In genomic region chr2:48730780-48731179, GRCm38 (mm10) we compare ENCODE assay signal across 14 mouse cellular contexts.
DNase-seq lines count a peak whose midpoint lies in the region; TF ChIP-seq lines count a peak whose summit lies in the region.
"Had no signal": no experiment of that assay in that cellular context is flagged by ENCODE, and none has a peak within 500 bp of the region (broad histone marks: within the 10 kb centered on the region; RNA-seq: fewer than 3 reads in every experiment).

No protein-coding gene starts in this region.

- intact Hi-C loops in gastrocnemius, adult 2 months (cut with DNase I) = no loop called here

- no peaks in the 10 kb centered on the region for H3K36me3 ChIP-seq in liver, adult 2 months (ENCODE audit: control insufficient read depth, insufficient read depth, low read length)
- H3K36me3 ChIP-seq: hindbrain, embryonic 10.5 days; intestine, embryonic 15.5 days; limb, embryonic 10.5 days had no signal

- no peaks in the 10 kb centered on the region for H3K79me2 ChIP-seq in liver, adult 2 months (ENCODE audit: control insufficient read depth, insufficient read depth, low read length)

- no peak for TF ChIP-seq CTCF in gastrocnemius, adult 2 months (IDR thresholded peaks at IDR 0.05)
- no peak for TF ChIP-seq CTCF in liver, adult 2 months (IDR thresholded peaks at IDR 0.05; ENCODE audit: low read depth, low read length)

- no peak overlapping the region; the same call in none of the 2 replicates for H3K27ac ChIP-seq in gastrocnemius, adult 2 months
- no peak overlapping the region; the same call in 1 of the 2 replicates for H3K27ac ChIP-seq in liver, adult 2 months (replicated peaks; ENCODE audit: insufficient read depth, low read depth, low read length)
- H3K27ac ChIP-seq: hindbrain, embryonic 10.5 days; intestine, embryonic 15.5 days; limb, embryonic 10.5 days had no signal

- H3K4me1 ChIP-seq in liver, adult 2 months (ENCODE audit: control insufficient read depth, insufficient read depth, low read length) = no peaks in the 10 kb centered on the region; the same call in 1 of the 2 replicates
- H3K4me1 ChIP-seq: hindbrain, embryonic 10.5 days; intestine, embryonic 15.5 days; limb, embryonic 10.5 days had no signal

- no peak for TF ChIP-seq POLR2A in liver, adult 2 months (IDR thresholded peaks at IDR 0.05; ENCODE audit: extremely low read depth, insufficient read depth, low read length)

- no peaks in the 10 kb centered on the region for H3K27me3 ChIP-seq in liver, adult 2 months (ENCODE audit: control insufficient read depth, insufficient read depth, low read length)
- H3K27me3 ChIP-seq: intestine, embryonic 15.5 days had no signal

- H3K9ac ChIP-seq in liver, adult 2 months (ENCODE audit: low read depth, low read length) = no peak overlapping the region
- H3K9ac ChIP-seq: intestine, embryonic 15.5 days; liver, postnatal 0 days had no signal

- 59% methylated on average over 8 of the region's 8 CpGs for WGBS in liver, adult 2 months

- peak overlapping the region; percentile 35 for H3K4me3 ChIP-seq in gastrocnemius, adult 2 months
- no peak overlapping the region for H3K4me3 ChIP-seq in liver, adult 2 months (ENCODE audit: insufficient read depth, low read depth, low read length)
- H3K4me3 ChIP-seq: erythroblast, embryonic 14.5 days; hindbrain, embryonic 10.5 days; intestine, embryonic 15.5 days; limb, embryonic 10.5 days had no signal

- DNase-seq in gastrocnemius, adult 2 months = no peak
- DNase-seq in gastrocnemius, adult 8-10 months (ENCODE audit: low spot score in 2 of 2) = no peak
- DNase-seq in liver, adult 2 months (ENCODE audit: extremely low read depth, low read depth, low spot score) = peak; percentile 19
- no peak for DNase-seq in liver
- DNase-seq in brain, adult 2 months (ENCODE audit: low read depth, low spot score) = peak; percentile 69
- peak; percentile 9 to 32 for DNase-seq in right cerebral cortex, postnatal 36 days (ENCODE audit: low spot score in 2 of 2)
- no peak for DNase-seq in urinary bladder, postnatal 14 days (ENCODE audit: low spot score)
- no peak for DNase-seq in urinary bladder, postnatal 36 days (ENCODE audit: low spot score in 2 of 2)
- DNase-seq: kidney, postnatal 4 days; liver, postnatal 0 days had no signal

Comparison
In these comparisons a context has a peak if more than half of its experiments do, and no peak if none do; other contexts are left out.
1. DNase-seq: peak in liver, adult 2 months (single experiment), brain, adult 2 months (single experiment) and right cerebral cortex, postnatal 36 days (2 of 2); none in gastrocnemius, adult 2 months (single experiment), gastrocnemius, adult 8-10 months (0 of 2), liver (single experiment), urinary bladder, postnatal 14 days (single experiment) and urinary bladder, postnatal 36 days (0 of 2).